Mouse (Mus musculus) stomach, embryonic 16.5 days (tissue): ENCODE results near the gene Rptor. TPM values are rescaled to one million over a fixed set of nuclear protein-coding genes. Genes with fewer than 3 reads are reported as not detected.

Experiments
- ATAC-seq: fragments of 200-750 bp; cut with Nextera tagmentation; 2 replicates; pipeline ENCODE4 v1.8.0; 2017; ENCODE audit warnings: moderate number of reproducible peaks, moderate TSS enrichment; ENCODE audit not compliant: insufficient read depth, low FRiP score
- H3K27ac ChIP-seq: fragments of 300-500 bp; sonication (generic); 2 replicates; pipeline ENCODE4 v1.5.1; 2014; ENCODE audit warnings: low read length
- H3K27me3 ChIP-seq: fragments of 300-500 bp; sonication (generic); 2 replicates; pipeline ENCODE4 v1.6.1; 2014; ENCODE audit warnings: low read length, control low read depth, mixed read lengths; ENCODE audit not compliant: control insufficient read depth, insufficient read depth
- H3K36me3 ChIP-seq: fragments of 300-500 bp; sonication (generic); 2 replicates; pipeline ENCODE4 v1.6.1; 2014; ENCODE audit warnings: low read length; ENCODE audit not compliant: control insufficient read depth, insufficient read depth
- H3K4me1 ChIP-seq: fragments of 300-500 bp; sonication (generic); 2 replicates; pipeline ENCODE4 v1.6.1; 2014; ENCODE audit warnings: low read length, control low read depth, mixed read lengths; ENCODE audit not compliant: control insufficient read depth, insufficient read depth
- H3K4me2 ChIP-seq: fragments of 300-500 bp; sonication (generic); 2 replicates; pipeline ENCODE4 v1.6.1; 2014; ENCODE audit warnings: low read depth, low read length, mixed read lengths
- H3K4me3 ChIP-seq: fragments of 300-500 bp; sonication (generic); replicated peaks from 2 replicates; pipeline ENCODE4 v1.5.1; 2014; ENCODE audit warnings: mild to moderate bottlenecking, low read length
- H3K9ac ChIP-seq: fragments of 300-500 bp; sonication (generic); 2 replicates; pipeline ENCODE4 v1.6.1; 2014; ENCODE audit warnings: low read length
- H3K9me3 ChIP-seq: fragments of 300-500 bp; sonication (generic); replicated peaks from 2 replicates; pipeline ENCODE4 v1.6.1; 2016; ENCODE audit warnings: low read length, control low read depth; ENCODE audit not compliant: control insufficient read depth
- WGBS: fragments of 180-500 bp; shearing (Covaris S2); extraction: QIAGEN DNeasy Blood & Tissue Kit; methylation state at CpG from one replicate; pipeline ENCODE4 v1.1.7; 2014; 5-methylcytosine and 5-hydroxymethylcytosine counted together
- polyA plus RNA-seq: library from polyadenylated mRNA; unstranded; fragments of >200 nt; fragmentation: Nextera tagmentation; extraction: Ambion mirVana; gene quantifications from 2 replicates; pipeline ENCODE4 v1.2.1, GENCODE M21; 2015

Rptor gene
- polyA plus RNA-seq, result 5.7 and 6.1 TPM in 2 replicates

GRCm38 (mm10) chr11:119602763-119603526 is at the start of gene Rptor:
TSS of gene Rptor (plus strand) at chr11:119602905.
- no peaks in the 10 kb centered on the region for H3K27me3 ChIP-seq
- peak within 1 kb of the TSS; percentile 97 for H3K9ac ChIP-seq
- H3K4me2 ChIP-seq, result peak within 1 kb of the TSS; percentile 91
- ATAC-seq, result peak; percentile 99
- H3K27ac ChIP-seq, result peak within 1 kb of the TSS; percentile 86
- H3K9me3 ChIP-seq, result no peaks in the 10 kb centered on the region
- WGBS, result under 1% methylated on average over 61 of the region's 63 CpGs
- peak within 1 kb of the TSS; percentile 98 for H3K4me3 ChIP-seq
- H3K4me1 ChIP-seq, result peaks cover 4% of the 10 kb centered on the region
- 0 out of 2 replicates have a peak, but pooled peaks cover 4% of the 10 kb centered on the region for H3K36me3 ChIP-seq

GRCm38 (mm10) chr11:119554706-119555105 is 48.0 kb upstream of the Rptor start:
- Histone ChIP-seq H3K9me3 (no peaks in the 10 kb centered on the region), H3K4me1 (peaks cover 19% of the 10 kb centered on the region), H3K27ac (no peak overlapping the region), H3K36me3 (no peaks in the 10 kb centered on the region), H3K4me3 (no peak overlapping the region), H3K27me3 (peaks cover 19% of the 10 kb centered on the region), H3K9ac (no peak overlapping the region), H3K4me2 (no peak overlapping the region)
- ATAC-seq, result no peak
- 64% methylated on average over 7 of the region's 7 CpGs for WGBS

GRCm38 (mm10) chr11:119555170-119555569 is 47.5 kb upstream of the Rptor start:
- no peaks in the 10 kb centered on the region for H3K9me3 ChIP-seq
- 79% methylated on average over 7 of the region's 7 CpGs for WGBS
- H3K27ac ChIP-seq, result no peak overlapping the region
- H3K4me3 ChIP-seq, result no peak overlapping the region
- no peak overlapping the region for H3K9ac ChIP-seq
- H3K4me1 ChIP-seq, result peaks cover 19% of the 10 kb centered on the region
- H3K36me3 ChIP-seq, result no peaks in the 10 kb centered on the region
- peaks cover 15% of the 10 kb centered on the region for H3K27me3 ChIP-seq
- ATAC-seq, result no peak
- no peak overlapping the region for H3K4me2 ChIP-seq

- H3K4me3 ChIP-seq, result no peak overlapping the region
- 35% methylated on average over 17 of the region's 17 CpGs for WGBS
- H3K4me1 ChIP-seq, result peaks cover 10% of the 10 kb centered on the region; the same call in 1 of the 2 replicates
- no peak overlapping the region for H3K27ac ChIP-seq
- H3K9me3 ChIP-seq, result no peaks in the 10 kb centered on the region
- no peak for ATAC-seq
- 0 out of 2 replicates have a peak, but pooled peaks cover 2% of the 10 kb centered on the region for H3K27me3 ChIP-seq
- H3K4me2 ChIP-seq, result no peak overlapping the region
- no peak overlapping the region for H3K9ac ChIP-seq
- no peaks in the 10 kb centered on the region for H3K36me3 ChIP-seq
These were observed 44.5 kb upstream of the Rptor start for GRCm38 (mm10) chr11:119557940-119558869.

- Histone ChIP-seq H3K27ac (no peak overlapping the region), H3K4me1 (peaks cover 10% of the 10 kb centered on the region; the same call in 1 of the 2 replicates)
- 23% methylated on average over 9 of the region's 9 CpGs for WGBS
These were observed 43.7 kb upstream of the Rptor start for GRCm38 (mm10) chr11:119558870-119559610.

GRCm38 (mm10) chr11:119562286-119562685 is 40.4 kb upstream of the Rptor start:
- no peak overlapping the region for H3K9ac ChIP-seq
- no peak for ATAC-seq
- H3K27me3 ChIP-seq, result peaks cover 10% of the 10 kb centered on the region
- 37% methylated on average over 6 of the region's 6 CpGs for WGBS
- H3K9me3 ChIP-seq, result no peaks in the 10 kb centered on the region
- no peak overlapping the region for H3K4me2 ChIP-seq
- no peaks in the 10 kb centered on the region for H3K36me3 ChIP-seq
- no peak overlapping the region for H3K27ac ChIP-seq
- H3K4me3 ChIP-seq, result no peak overlapping the region
- H3K4me1 ChIP-seq, result peaks cover 13% of the 10 kb centered on the region; the same call in 1 of the 2 replicates

More at GRCm38 (mm10) chr11:119558870-119559610, 43.7 kb upstream of the Rptor start:
- Histone ChIP-seq H3K36me3 (no peaks in the 10 kb centered on the region), H3K4me3 (no peak overlapping the region), H3K9me3 (no peaks in the 10 kb centered on the region), H3K27me3 (peaks cover 4% of the 10 kb centered on the region; the same call in 1 of the 2 replicates), H3K4me2 (no peak overlapping the region), H3K9ac (no peak overlapping the region)
- 0 out of 2 replicates have a peak, but pooled peaks have one; percentile 23 for ATAC-seq

GRCm38 (mm10) chr11:119563166-119563565 is 39.5 kb upstream of the Rptor start:
- ATAC-seq, result no peak
- peaks cover 13% of the 10 kb centered on the region; the same call in 1 of the 2 replicates for H3K4me1 ChIP-seq
- no peaks in the 10 kb centered on the region for H3K9me3 ChIP-seq
- no peaks in the 10 kb centered on the region for H3K36me3 ChIP-seq
- no peak overlapping the region for H3K9ac ChIP-seq
- no peak overlapping the region for H3K4me2 ChIP-seq
- no peak overlapping the region for H3K27ac ChIP-seq
- WGBS, result 66% methylated on average over 9 of the region's 9 CpGs
- H3K27me3 ChIP-seq, result peaks cover 10% of the 10 kb centered on the region
- H3K4me3 ChIP-seq, result no peak overlapping the region

GRCm38 (mm10) chr11:119564383-119564782 is 38.3 kb upstream of the Rptor start:
- Histone ChIP-seq H3K27me3 (peaks cover 10% of the 10 kb centered on the region), H3K4me2 (no peak overlapping the region), H3K36me3 (no peaks in the 10 kb centered on the region), H3K9me3 (no peaks in the 10 kb centered on the region), H3K4me1 (peaks cover 4% of the 10 kb centered on the region; the same call in 1 of the 2 replicates), H3K27ac (no peak overlapping the region), H3K9ac (no peak overlapping the region), H3K4me3 (no peak overlapping the region)
- ATAC-seq, result no peak
- WGBS, result 83% methylated on average over 10 of the region's 10 CpGs
